Mouse (Mus musculus): Measurements from ENCODE around the gene Arhgap29.

GRCm38 (mm10) chr3:121973761-121974160 lies 21.4 kb downstream of the Arhgap29 start:
- no peak for TF ChIP-seq TCF12 (IDR thresholded peaks at IDR 0.05; ENCODE audit: insufficient read depth, poor library complexity, severe bottlenecking)
- TF ChIP-seq MYOD1 (IDR thresholded peaks at IDR 0.05; ENCODE audit: control insufficient read depth in 1 of 3, insufficient read length in 2 of 3, low read depth in 2 of 3), result no peak
- no peak for TF ChIP-seq POLR2A (IDR thresholded peaks at IDR 0.05; ENCODE audit: insufficient read length, low read depth)
- TF ChIP-seq POLR2AphosphoS2 (IDR thresholded peaks at IDR 0.05; ENCODE audit: insufficient read length, low read depth), result no peak
- TF ChIP-seq USF1 (IDR thresholded peaks at IDR 0.05; ENCODE audit: low read depth), result no peak
- TF ChIP-seq E2F4 (IDR thresholded peaks at IDR 0.05; ENCODE audit: insufficient read depth), result no peak
- no peak for TF ChIP-seq REST (IDR thresholded peaks at IDR 0.05; ENCODE audit: insufficient read depth, insufficient read length)

Data from myocyte (in vitro differentiated cells).